Mouse (Mus musculus) myocyte (in vitro differentiated cells): ENCODE data around the gene Oxt.

Experiments
- CEBPB ChIP-seq: IDR thresholded peaks from 2 replicates; pipeline ENCODE4 v1.6.1; 2011; ENCODE audit warnings: mild to moderate bottlenecking, moderate library complexity; ENCODE audit not compliant: poor library complexity, insufficient read depth, severe bottlenecking
- E2F4 ChIP-seq: IDR thresholded peaks from one replicate; pipeline ENCODE4 v1.6.1; 2011; ENCODE audit warnings: mild to moderate bottlenecking, control low read depth, moderate library complexity; ENCODE audit not compliant: insufficient read depth
- MAX ChIP-seq: IDR thresholded peaks from one replicate; pipeline ENCODE4 v1.6.1; 2011; ENCODE audit warnings: low read depth, mild to moderate bottlenecking, control low read depth
- MYOD1 ChIP-seq, 3 experiments: IDR thresholded peaks; one replicate each; pipeline ENCODE4 v1.6.1; 2011; ENCODE audit warnings: control low read depth in 2 of 3, low read depth in 2 of 3, mild to moderate bottlenecking in 2 of 3, moderate library complexity in 1 of 3; ENCODE audit not compliant: insufficient read length in 2 of 3, control insufficient read depth in 1 of 3
- MYOG ChIP-seq, 3 experiments: IDR thresholded peaks; one replicate each; pipeline ENCODE4 v1.6.1; 2011; ENCODE audit warnings: control low read depth in 2 of 3, low read depth in 2 of 3, mild to moderate bottlenecking in 2 of 3; ENCODE audit not compliant: insufficient read length in 2 of 3, control insufficient read depth in 1 of 3, insufficient read depth in 1 of 3
- POLR2A ChIP-seq: IDR thresholded peaks from one replicate; pipeline ENCODE4 v1.6.1; 2011; ENCODE audit warnings: low read depth, mild to moderate bottlenecking, control low read depth, moderate library complexity; ENCODE audit not compliant: insufficient read length
- POLR2AphosphoS2 ChIP-seq: IDR thresholded peaks from one replicate; pipeline ENCODE4 v1.6.1; 2011; ENCODE audit warnings: low read depth, control low read depth; ENCODE audit not compliant: insufficient read length
- REST ChIP-seq: IDR thresholded peaks from one replicate; pipeline ENCODE4 v1.6.1; 2011; ENCODE audit warnings: mild to moderate bottlenecking, control low read depth, moderate library complexity; ENCODE audit not compliant: insufficient read depth, insufficient read length
- TCF12 ChIP-seq: IDR thresholded peaks from one replicate; pipeline ENCODE4 v1.6.1; 2011; ENCODE audit warnings: mild to moderate bottlenecking, control low read depth; ENCODE audit not compliant: poor library complexity, insufficient read depth, severe bottlenecking
- TCF3 ChIP-seq: IDR thresholded peaks from one replicate; pipeline ENCODE4 v1.6.1; 2011; ENCODE audit warnings: low read depth, control low read depth; ENCODE audit not compliant: insufficient read length
- USF1 ChIP-seq: IDR thresholded peaks from one replicate; pipeline ENCODE4 v1.6.1; 2011; ENCODE audit warnings: low read depth, mild to moderate bottlenecking, control low read depth, moderate library complexity

DNA sequence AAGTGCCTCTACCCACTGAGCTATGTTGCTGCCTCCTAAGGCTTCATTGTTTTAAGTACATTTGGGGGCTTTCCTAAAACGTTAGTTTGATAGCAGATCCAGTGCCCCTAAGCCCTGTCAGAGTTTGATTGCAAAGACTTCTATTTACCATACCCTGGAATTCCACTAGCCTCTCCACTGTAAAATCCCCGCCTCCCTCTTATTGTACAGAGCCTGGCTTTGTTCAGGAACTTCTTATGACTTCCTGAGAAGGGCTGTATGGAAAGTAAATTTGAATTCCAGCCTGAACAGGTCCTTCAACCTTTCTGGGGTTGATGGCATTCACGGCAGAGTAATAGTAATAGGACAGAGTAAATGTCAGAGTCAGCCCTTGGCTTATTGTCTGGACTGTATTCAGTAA, 39.1 kb upstream of the Oxt start:
- TF ChIP-seq POLR2A (no peak), MYOD1 (IDR thresholded peaks at IDR 0.05; ENCODE audit: control insufficient read depth in 1 of 3, insufficient read length in 2 of 3, low read depth in 2 of 3) (no peak), MYOG (IDR thresholded peaks at IDR 0.05; ENCODE audit: control insufficient read depth in 1 of 3, insufficient read depth in 1 of 3, insufficient read length in 2 of 3, low read depth in 2 of 3) (no peak), TCF12 (no peak), POLR2AphosphoS2 (no peak), USF1 (no peak), MAX (no peak), E2F4 (no peak), REST (no peak), TCF3 (no peak), CEBPB (no peak)
